Mouse (Mus musculus) frontal cortex, adult (tissue): ENCODE measurements around the gene P2ry2.

Experiments
- ATAC-seq: cut with Nextera tagmentation; 2 replicates; pipeline ENCODE4 v1.9.2; 2017; ENCODE audit warnings: mild to moderate bottlenecking, moderate library complexity, mixed read lengths; ENCODE audit not compliant: low TSS enrichment

The P2ry2 gene

GRCm38 (mm10) chr7:101027623-101028443 is 15.2 kb upstream of the P2ry2 start:
- no peak for ATAC-seq

- ATAC-seq: no peak
Observed at GRCm38 (mm10) chr7:101026836-101027235, 14.2 kb upstream of the P2ry2 start.

- ATAC-seq: peak; percentile 93
Observed at GRCm38 (mm10) chr7:101017492-101017891, 4.8 kb upstream of the P2ry2 start.

GRCm38 (mm10) chr7:101017021-101017461 is 4.4 kb upstream of the P2ry2 start:
- peak; percentile 20; the same call in 1 of the 2 replicates for ATAC-seq

- ATAC-seq: no peak
Observed at GRCm38 (mm10) chr7:101014985-101015384, 2.3 kb upstream of the P2ry2 start.

GRCm38 (mm10) chr7:101014041-101014440 is 1.4 kb upstream of the P2ry2 start:
- ATAC-seq: no peak

GRCm38 (mm10) chr7:101011681-101012367 is 842 bp downstream of the P2ry2 start:
- ATAC-seq: peak; percentile 62

GRCm38 (mm10) chr7:101010741-101011140 is 1.9 kb downstream of the P2ry2 start:
- ATAC-seq: no peak

GRCm38 (mm10) chr7:101006201-101006600 is 6.5 kb downstream of the P2ry2 start:
- ATAC-seq: no peak

- ATAC-seq: no peak; the same call in 1 of the 2 replicates
Observed at GRCm38 (mm10) chr7:101005119-101005518, 7.5 kb downstream of the P2ry2 start.

- no peak for ATAC-seq
Observed at GRCm38 (mm10) chr7:101003442-101004326, 9.0 kb downstream of the P2ry2 start.

GRCm38 (mm10) chr7:101002274-101002673 is 10.4 kb downstream of the P2ry2 start:
- ATAC-seq: no peak

- ATAC-seq: no peak
Observed at GRCm38 (mm10) chr7:100999623-101000022, 13.0 kb downstream of the P2ry2 start.

GRCm38 (mm10) chr7:100998578-100998960 is 14.1 kb downstream of the P2ry2 start:
- no peak for ATAC-seq

GRCm38 (mm10) chr7:100997951-100998577 is 14.6 kb downstream of the P2ry2 start:
- ATAC-seq: no peak

- no peak for ATAC-seq
Observed at GRCm38 (mm10) chr7:100997215-100997614, 15.5 kb downstream of the P2ry2 start.

GRCm38 (mm10) chr7:100995951-100996350 is 16.7 kb downstream of the P2ry2 start:
- ATAC-seq: no peak

GRCm38 (mm10) chr7:100995260-100995864 is 17.3 kb downstream of the P2ry2 start:
- ATAC-seq: no peak

GRCm38 (mm10) chr7:100993166-100993565 is 19.5 kb downstream of the P2ry2 start:
- ATAC-seq: no peak

- no peak for ATAC-seq
Observed at GRCm38 (mm10) chr7:100991972-100992371, 20.7 kb downstream of the P2ry2 start.
